Mouse (Mus musculus) embryo, embryonic 11.5 days (tissue): ENCODE results near the gene Bcl7b.
A peak's percentile ranks its signal among the peaks of the same experiment; 100 is the strongest.

Experiments
- DNase-seq: peaks from one replicate; pipeline ENCODE4 v3.0.0-alpha.2; 2012; ENCODE audit warnings: low read depth, low spot score

The Bcl7b gene

DNA sequence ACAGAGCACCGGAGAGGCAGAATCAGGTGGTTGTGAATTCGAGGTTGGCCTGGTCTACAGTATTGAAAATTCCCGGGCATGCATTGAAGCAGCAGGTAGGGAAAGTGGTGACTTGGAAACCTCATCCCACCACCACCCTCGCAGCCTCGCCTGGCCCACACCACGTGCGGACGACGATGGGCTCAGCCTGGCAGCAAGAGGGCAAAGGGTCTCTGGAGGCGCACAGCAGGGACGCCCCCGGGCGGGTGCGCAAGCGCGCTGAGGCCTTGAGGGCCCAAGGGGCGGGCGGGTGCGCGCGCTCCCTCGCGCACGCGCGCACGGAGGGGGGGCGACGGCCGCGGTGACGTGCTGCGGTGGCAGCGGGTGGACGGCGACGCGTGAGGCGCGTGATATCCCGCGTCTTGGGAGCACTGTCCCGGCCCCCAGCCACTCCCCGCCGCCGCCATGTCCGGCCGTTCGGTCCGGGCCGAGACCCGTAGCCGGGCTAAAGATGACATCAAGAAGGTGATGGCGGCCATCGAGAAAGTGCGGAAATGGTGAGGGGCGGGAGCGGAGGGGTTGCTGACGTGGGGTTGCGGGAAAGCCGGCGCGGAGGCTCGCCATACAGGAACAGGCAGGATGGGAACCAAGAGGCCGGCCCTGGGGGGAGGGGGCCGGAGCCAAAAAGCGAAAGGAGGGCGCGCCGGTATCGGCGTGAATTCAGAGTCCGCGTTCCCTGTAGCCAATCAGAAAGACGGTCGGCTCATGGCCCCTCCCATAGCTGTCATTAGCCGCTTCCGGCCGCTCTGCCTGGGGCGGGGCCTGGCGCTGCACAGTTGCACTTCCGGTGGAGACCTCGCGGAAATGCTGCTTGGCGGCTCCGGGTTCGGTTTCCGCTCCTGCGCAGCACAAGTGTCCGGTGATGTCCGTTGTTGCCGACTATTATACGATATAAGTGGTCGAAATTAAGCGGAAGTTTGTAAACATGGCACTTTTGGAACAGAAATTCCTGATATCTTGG is at the start of gene Bcl7b:
Gene Bcl7b, plus strand, starts transcription at position 221 of the 1,000 bp plus-strand sequence.
- DNase-seq: peak; percentile 93

DNA sequence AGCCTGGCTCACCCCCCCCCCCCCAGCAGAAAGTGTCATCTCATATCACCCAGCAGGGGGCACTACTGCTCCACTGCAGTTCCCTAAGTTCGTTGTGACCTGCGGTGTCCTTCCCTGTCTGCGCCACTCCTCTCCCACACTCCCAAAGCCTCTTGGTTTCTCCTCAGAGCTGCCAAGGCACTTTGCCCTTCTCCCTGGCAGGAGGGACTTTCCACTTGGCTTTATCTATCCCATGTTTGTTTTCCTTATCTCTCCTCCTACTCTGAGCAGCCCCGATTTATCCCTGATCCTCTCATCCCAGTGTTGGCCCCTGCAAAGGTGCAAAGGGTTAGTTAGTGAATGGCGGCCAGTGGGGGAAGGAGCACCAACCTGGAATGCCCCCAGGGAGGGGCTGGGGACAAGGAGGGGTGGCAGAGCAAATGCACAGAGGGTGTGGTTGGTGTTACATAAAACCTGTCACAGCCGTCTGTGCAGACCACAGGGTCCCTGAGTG is 49.4 kb upstream of the Bcl7b start:
- peak; percentile 37 for DNase-seq

DNA sequence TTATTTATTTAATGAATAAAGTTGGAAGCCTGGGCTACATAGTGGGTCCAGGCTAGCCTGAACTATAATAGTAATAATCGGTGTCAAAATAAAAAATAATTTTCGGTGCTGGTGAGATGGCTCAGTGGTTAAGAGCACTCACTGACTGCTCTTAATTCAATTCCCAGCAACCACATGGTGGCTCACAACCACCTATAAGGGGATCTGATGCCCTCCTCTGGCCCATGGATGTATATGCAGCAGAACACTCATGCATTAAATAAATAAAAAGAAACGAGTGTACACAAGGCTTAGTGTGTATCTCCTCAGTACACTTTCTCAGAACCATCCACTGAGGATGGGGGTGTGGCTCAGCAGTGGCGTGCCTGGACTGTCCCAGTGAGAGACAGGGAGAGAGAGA is 47.3 kb upstream of the Bcl7b start:
- DNase-seq: no peak

DNA sequence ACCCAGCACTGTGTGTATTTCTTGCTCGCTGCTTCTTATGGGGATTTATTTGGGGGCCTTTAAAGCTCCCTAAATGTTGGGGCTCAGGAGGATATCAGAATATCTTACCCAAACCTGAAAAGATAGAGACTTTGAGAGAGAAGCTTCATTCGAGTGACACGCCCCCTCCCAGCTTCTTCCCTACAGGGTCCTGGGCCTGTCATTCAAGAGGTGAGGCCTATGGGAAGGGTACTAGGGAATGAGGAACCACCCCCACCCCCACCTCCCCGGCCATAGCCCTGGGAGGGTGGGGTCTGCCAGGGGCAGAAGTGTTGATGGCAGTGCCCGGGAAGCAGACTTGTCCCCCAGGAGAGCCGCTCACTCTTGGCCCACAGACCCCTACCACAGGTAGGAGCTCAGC is 42.0 kb upstream of the Bcl7b start:
- no peak for DNase-seq

GRCm38 (mm10) chr5:135127669-135128068 is 40.4 kb upstream of the Bcl7b start:
- no peak for DNase-seq

GRCm38 (mm10) chr5:135129747-135130146 is 38.3 kb upstream of the Bcl7b start:
- DNase-seq: no peak

- DNase-seq: peak; percentile 7
Measured at GRCm38 (mm10) chr5:135133736-135134405, 34.2 kb upstream of the Bcl7b start.

DNA sequence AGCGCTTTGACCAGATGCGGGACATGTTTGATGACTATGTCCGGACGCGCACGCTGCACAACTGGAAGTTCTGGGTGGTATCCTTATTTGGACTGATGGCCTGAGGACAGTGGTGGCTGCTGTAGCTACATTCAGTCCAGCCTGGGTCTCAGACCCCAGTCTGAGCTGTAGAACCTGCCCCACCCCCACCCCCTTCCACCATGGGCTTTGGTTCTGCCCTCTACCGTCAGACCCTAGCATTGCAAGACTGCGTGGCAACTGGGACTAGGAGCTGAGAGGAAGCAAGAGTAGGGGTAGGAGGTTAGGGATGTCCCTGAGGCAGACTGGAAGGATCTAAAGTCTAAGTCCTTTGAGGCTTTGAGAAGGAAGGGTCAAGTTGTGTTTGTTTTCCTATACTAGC is 33.5 kb upstream of the Bcl7b start:
- DNase-seq: peak; percentile 13

GRCm38 (mm10) chr5:135139881-135140280 is 28.2 kb upstream of the Bcl7b start:
- no peak for DNase-seq

GRCm38 (mm10) chr5:135144469-135144868 is 23.6 kb upstream of the Bcl7b start:
- DNase-seq: no peak

DNA sequence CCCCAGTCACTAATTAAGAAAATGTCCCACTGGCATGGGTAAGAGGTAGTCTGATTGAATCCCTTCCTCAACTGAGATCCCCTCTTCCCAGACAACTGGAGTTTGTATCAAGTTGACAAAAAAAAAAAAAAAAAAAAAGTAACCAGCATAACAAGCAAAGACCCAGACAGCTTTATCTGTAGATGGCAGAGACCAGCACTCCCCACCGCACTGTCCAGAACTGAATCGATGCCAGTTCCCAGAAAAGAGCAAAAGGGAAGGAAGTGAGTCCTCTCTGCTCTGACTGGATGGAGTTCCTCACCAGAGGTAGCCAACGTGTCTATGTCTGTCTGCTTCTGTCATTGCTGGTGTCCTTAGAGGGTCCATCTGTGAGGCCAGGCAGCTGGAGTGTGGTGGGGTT is 22.6 kb upstream of the Bcl7b start:
- no peak for DNase-seq

DNA sequence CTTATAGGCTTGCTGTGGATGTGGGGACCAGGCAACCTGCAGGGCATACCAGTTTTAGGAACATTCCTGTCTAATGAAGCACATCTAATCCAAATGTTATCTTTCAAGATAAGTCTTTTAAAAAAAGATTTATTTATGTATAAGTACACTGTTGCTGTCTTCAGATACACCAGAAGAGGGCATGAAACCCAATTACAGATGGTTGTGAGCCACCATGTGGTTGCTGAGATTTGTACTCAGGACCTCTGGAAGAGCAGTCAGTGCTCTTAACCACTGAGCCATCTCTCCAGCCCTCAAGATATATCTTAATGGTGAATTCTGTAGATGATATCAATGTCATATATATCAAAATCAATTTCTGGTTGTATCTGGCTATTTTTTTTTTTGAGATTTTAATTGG is 22.1 kb upstream of the Bcl7b start:
- no peak for DNase-seq

DNA sequence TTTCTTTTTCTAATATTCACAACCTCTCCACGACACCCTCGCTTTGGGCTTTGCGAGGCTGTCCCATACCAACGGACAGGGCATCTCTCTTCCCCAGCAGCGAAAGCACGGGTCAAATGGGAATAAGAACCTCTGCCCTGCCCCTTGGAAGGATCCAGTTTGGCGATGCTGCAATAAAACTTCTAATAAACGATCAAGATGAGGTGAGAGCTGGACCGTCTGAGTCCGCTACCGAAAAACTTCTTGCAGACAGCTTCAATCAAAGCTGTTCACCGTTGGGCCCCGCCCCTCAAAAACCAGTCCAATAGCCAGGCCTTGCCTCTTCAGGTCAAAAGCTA is 19.4 kb upstream of the Bcl7b start:
- no peak for DNase-seq

DNA sequence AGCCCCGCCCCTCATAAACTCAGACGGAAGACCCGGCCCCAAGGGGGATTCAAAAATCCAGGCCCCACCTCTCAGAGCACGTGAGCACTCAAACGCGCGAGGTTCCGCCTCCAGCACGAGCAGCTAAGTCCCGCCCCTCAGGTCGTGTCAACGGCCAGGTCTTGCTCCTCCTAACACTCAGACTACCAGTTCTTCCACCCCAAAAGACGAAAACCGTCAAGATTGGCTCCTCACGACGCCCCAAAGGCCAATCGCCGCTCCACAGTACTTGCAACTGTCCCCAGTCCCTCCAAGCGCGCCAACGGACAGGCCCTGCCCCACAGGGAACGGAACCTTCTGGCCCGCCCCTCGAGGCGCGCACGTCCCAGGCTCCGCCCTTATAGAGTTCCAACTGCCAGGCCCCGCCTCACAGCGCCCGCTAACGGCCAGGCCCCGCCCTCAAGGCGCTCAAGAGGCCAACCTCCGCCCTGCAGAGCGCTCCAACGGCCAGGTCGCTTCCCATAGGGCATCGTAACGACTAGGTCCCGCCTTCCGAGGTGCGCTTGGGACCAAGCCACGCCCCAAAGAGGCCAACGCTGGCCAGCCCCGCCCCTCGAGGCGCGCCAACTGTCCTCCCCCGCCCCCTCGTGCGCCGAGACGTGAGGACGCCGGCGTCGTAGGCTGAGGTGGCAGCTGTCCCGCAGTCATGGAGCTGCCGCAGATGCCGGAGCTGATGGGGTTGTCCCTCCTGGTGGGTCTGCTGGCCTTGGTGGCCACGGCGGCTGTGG is 18.8 kb upstream of the Bcl7b start, which contains the start of gene Tbl2:
Gene Tbl2, plus strand, starts transcription at position 605 of the 767 bp plus-strand sequence.
- DNase-seq: peak; percentile 99

GRCm38 (mm10) chr5:135149820-135150178 is 18.3 kb upstream of the Bcl7b start:
- DNase-seq: no peak

- no peak for DNase-seq
Measured at GRCm38 (mm10) chr5:135156496-135156895, 11.6 kb upstream of the Bcl7b start.

DNA sequence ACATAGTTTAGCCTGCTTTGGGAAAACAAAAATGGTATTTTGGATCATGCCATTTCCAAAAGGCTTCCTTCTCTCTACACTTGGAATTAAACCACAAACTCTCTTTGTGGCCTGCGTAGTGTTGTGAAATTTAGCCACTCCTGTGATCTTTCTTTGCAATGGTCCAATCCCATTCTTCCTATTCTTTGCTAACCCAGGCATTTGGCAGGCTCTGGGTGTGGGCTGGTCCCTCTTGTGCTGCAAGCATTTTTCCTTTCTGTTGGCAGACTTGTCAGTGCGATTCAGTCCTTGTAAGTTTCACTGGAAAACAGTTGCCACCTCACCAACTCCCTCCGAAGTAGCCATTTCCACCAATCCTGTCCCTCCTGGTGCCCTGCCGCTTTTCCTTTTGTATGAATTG is 6.9 kb upstream of the Bcl7b start:
- DNase-seq: no peak

GRCm38 (mm10) chr5:135161650-135162049 is 6.4 kb upstream of the Bcl7b start:
- DNase-seq: no peak

GRCm38 (mm10) chr5:135162361-135162760 is 5.7 kb upstream of the Bcl7b start:
- DNase-seq: no peak

GRCm38 (mm10) chr5:135162821-135163220 is 5.3 kb upstream of the Bcl7b start:
- DNase-seq: no peak

DNA sequence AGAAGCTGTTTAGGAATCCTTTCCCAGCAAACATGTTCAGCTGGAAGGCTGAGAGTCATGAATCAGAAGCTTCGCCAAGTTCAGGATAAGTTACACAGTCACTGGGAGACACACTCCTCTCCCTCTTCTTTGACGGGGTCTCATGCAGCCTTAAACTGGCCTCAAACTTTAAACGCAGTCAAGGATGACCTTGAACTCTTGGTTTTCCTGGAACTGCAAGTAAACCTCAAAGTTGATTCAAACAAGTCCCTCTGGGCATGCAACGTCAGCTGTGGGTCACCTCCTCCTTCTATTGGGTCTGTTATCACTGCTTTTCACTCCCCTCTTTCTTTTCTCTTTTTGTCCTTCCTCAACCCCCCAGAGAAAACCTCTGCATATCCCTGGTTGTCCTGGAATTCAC is 1.2 kb upstream of the Bcl7b start:
- no peak for DNase-seq

DNA sequence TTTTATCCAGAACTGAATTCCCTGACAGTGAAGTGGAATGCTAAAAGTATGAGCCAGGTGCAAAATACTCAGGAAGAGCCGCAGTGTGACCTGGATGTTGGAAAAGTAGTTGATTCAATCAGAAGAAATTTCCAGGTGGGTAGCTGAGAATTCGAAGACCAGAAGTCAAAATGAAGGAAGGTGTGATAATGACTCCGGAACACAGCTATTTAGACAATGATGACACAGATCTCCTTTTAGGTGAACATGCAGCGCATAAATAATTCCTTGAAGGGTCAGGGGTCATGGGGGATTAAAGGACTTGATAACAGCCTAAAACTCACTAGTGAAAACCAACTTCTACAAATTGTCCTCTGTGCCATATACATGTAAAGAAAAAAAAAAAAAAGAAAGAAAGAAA is 614 bp upstream of the Bcl7b start:
- no peak for DNase-seq
